Mouse (Mus musculus) neural tube, embryonic 12.5 days (tissue): Measurements from ENCODE around the gene Paqr6. TPM values are rescaled to one million over a fixed set of nuclear protein-coding genes. Genes with fewer than 3 reads are reported as not detected.

Experiments used
- ATAC-seq: fragments of 200-750 bp; cut with Nextera tagmentation; 2 replicates; pipeline ENCODE4 v1.8.0; 2017; ENCODE audit warnings: low read depth, mild to moderate bottlenecking, moderate TSS enrichment, moderate library complexity; ENCODE audit not compliant: low FRiP score
- H3K27ac ChIP-seq: fragments of 300-500 bp; sonication (generic); 2 replicates; pipeline ENCODE4 v1.5.1; 2016
- H3K27me3 ChIP-seq: fragments of 300-500 bp; sonication (generic); replicated peaks from 2 replicates; pipeline ENCODE4 v1.6.1; 2016; ENCODE audit warnings: mild to moderate bottlenecking
- H3K36me3 ChIP-seq: fragments of 300-500 bp; sonication (generic); 2 replicates; pipeline ENCODE4 v1.6.1; 2016; ENCODE audit warnings: mild to moderate bottlenecking
- H3K4me1 ChIP-seq: fragments of 300-500 bp; sonication (generic); 2 replicates; pipeline ENCODE4 v1.6.1; 2016
- H3K4me2 ChIP-seq: fragments of 300-500 bp; sonication (generic); replicated peaks from 2 replicates; pipeline ENCODE4 v1.6.1; 2016; ENCODE audit warnings: mild to moderate bottlenecking
- H3K4me3 ChIP-seq: fragments of 300-500 bp; sonication (generic); 2 replicates; pipeline ENCODE4 v1.5.1; 2016
- H3K9ac ChIP-seq: fragments of 300-500 bp; sonication (generic); 2 replicates; pipeline ENCODE4 v1.6.1; 2016; ENCODE audit warnings: mild to moderate bottlenecking
- H3K9me3 ChIP-seq: fragments of 300-500 bp; sonication (generic); 2 replicates; pipeline ENCODE4 v1.6.1; 2016; ENCODE audit warnings: mild to moderate bottlenecking
- WGBS: fragments of 180-500 bp; shearing (Covaris S2); methylation state at CpG from one replicate; pipeline ENCODE4 v1.1.7; 2016; 5-methylcytosine and 5-hydroxymethylcytosine counted together
- polyA plus RNA-seq: library from polyadenylated mRNA; unstranded; fragments of >200 nt; fragmentation: Nextera tagmentation; extraction: Ambion mirVana; gene quantifications from 2 replicates; pipeline ENCODE4 v1.2.1, GENCODE M21; 2016

Gene Paqr6
- 2.0 and 2.3 TPM in 2 replicates for polyA plus RNA-seq

GRCm38 (mm10) chr3:88364337-88364736, at the start of gene Paqr6:
Gene Paqr6 (plus strand): TSS chr3:88364584.
- no peak for ATAC-seq
- no peak within 1 kb of the TSS for H3K27ac ChIP-seq
- H3K9ac ChIP-seq, result no peak within 1 kb of the TSS
- peaks cover 24% of the 10 kb centered on the region for H3K27me3 ChIP-seq
- H3K4me1 ChIP-seq, result peaks cover 7% of the 10 kb centered on the region; the same call in 1 of the 2 replicates
- no peaks in the 10 kb centered on the region for H3K9me3 ChIP-seq
- no peak within 1 kb of the TSS for H3K4me3 ChIP-seq
- H3K36me3 ChIP-seq, result peaks cover 31% of the 10 kb centered on the region
- peak within 1 kb of the TSS; percentile 27; the same call in 1 of the 2 replicates for H3K4me2 ChIP-seq
- 1% methylated on average over 16 of the region's 16 CpGs for WGBS

- 3% methylated on average over 10 of the region's 10 CpGs for WGBS
- no peak within 1 kb of the TSS for H3K27ac ChIP-seq
- peak within 1 kb of the TSS; percentile 56 for H3K4me3 ChIP-seq
- H3K27me3 ChIP-seq, result no peaks in the 10 kb centered on the region
- peak within 1 kb of the TSS; percentile 61 for H3K9ac ChIP-seq
- H3K9me3 ChIP-seq, result no peaks in the 10 kb centered on the region
- peaks cover 53% of the 10 kb centered on the region for H3K36me3 ChIP-seq
- H3K4me2 ChIP-seq, result peak within 1 kb of the TSS; percentile 83
- peak; percentile 59 for ATAC-seq
- peaks cover 9% of the 10 kb centered on the region for H3K4me1 ChIP-seq
Measured at GRCm38 (mm10) chr3:88324951-88325405, 39.4 kb upstream of the Paqr6 start, which contains the start of gene Glmp. Gene Glmp (plus strand): TSS chr3:88325023.

- Histone ChIP-seq H3K4me1 (peaks cover 9% of the 10 kb centered on the region), H3K27me3 (no peaks in the 10 kb centered on the region), H3K9me3 (no peaks in the 10 kb centered on the region), H3K9ac (no peak overlapping the region), H3K4me2 (no peak overlapping the region), H3K36me3 (peaks cover 23% of the 10 kb centered on the region), H3K27ac (no peak overlapping the region), H3K4me3 (no peak overlapping the region)
- ATAC-seq, result no peak
- WGBS, result 56% methylated on average over 5 of the region's 5 CpGs
Measured at GRCm38 (mm10) chr3:88328956-88329355, 35.4 kb upstream of the Paqr6 start.

- 25% methylated on average over 2 of the region's 2 CpGs for WGBS
- Histone ChIP-seq H3K9ac (no peak overlapping the region), H3K4me2 (no peak overlapping the region), H3K9me3 (no peaks in the 10 kb centered on the region), H3K27ac (no peak overlapping the region), H3K27me3 (no peaks in the 10 kb centered on the region), H3K4me1 (peaks cover 8% of the 10 kb centered on the region), H3K36me3 (peaks cover 23% of the 10 kb centered on the region), H3K4me3 (no peak overlapping the region)
- ATAC-seq, result no peak
Measured at GRCm38 (mm10) chr3:88331282-88331681, 33.1 kb upstream of the Paqr6 start.

GRCm38 (mm10) chr3:88334029-88334658, 30.2 kb upstream of the Paqr6 start:
- H3K4me3 ChIP-seq, result no peak overlapping the region
- no peaks in the 10 kb centered on the region for H3K27me3 ChIP-seq
- no peak overlapping the region for H3K9ac ChIP-seq
- H3K36me3 ChIP-seq, result peaks cover 8% of the 10 kb centered on the region
- H3K27ac ChIP-seq, result no peak overlapping the region
- WGBS, result 62% methylated on average over 12 of the region's 12 CpGs
- H3K4me1 ChIP-seq, result peaks cover 16% of the 10 kb centered on the region
- H3K4me2 ChIP-seq, result no peak overlapping the region
- no peak for ATAC-seq
- no peaks in the 10 kb centered on the region for H3K9me3 ChIP-seq

- 33% methylated on average over 3 of the region's 3 CpGs for WGBS
- H3K4me1 ChIP-seq, result peaks cover 16% of the 10 kb centered on the region
- H3K27ac ChIP-seq, result no peak overlapping the region
- H3K4me2 ChIP-seq, result peak overlapping the region; percentile 67
- peak overlapping the region; percentile 92; the same call in 1 of the 2 replicates for H3K9ac ChIP-seq
- peak overlapping the region; percentile 84 for H3K4me3 ChIP-seq
- no peaks in the 10 kb centered on the region for H3K36me3 ChIP-seq
- H3K27me3 ChIP-seq, result no peaks in the 10 kb centered on the region
- H3K9me3 ChIP-seq, result no peaks in the 10 kb centered on the region
- no peak for ATAC-seq
Measured at GRCm38 (mm10) chr3:88334902-88335435, 29.4 kb upstream of the Paqr6 start.

- Histone ChIP-seq H3K4me1 (peaks cover 16% of the 10 kb centered on the region), H3K27ac (peak overlapping the region; percentile 90; the same call in 1 of the 2 replicates), H3K36me3 (no peaks in the 10 kb centered on the region), H3K9ac (peak overlapping the region; percentile 92), H3K27me3 (no peaks in the 10 kb centered on the region), H3K9me3 (no peaks in the 10 kb centered on the region), H3K4me3 (peak overlapping the region; percentile 84), H3K4me2 (peak overlapping the region; percentile 67)
- WGBS, result 3% methylated on average over 27 of the region's 27 CpGs
- ATAC-seq, result peak; percentile 61
Measured at GRCm38 (mm10) chr3:88335436-88336053, 28.8 kb upstream of the Paqr6 start.

GRCm38 (mm10) chr3:88336058-88337013, 28.0 kb upstream of the Paqr6 start, which contains the start of the genes Tmem79 and Smg5:
Gene Tmem79 (minus strand): TSS chr3:88336148.
Gene Smg5 (plus strand): TSS chr3:88336260.
- Histone ChIP-seq H3K27ac (peak within 1 kb of the TSS; percentile 90; the same call in 1 of the 2 replicates), H3K27me3 (no peaks in the 10 kb centered on the region), H3K9ac (peak within 1 kb of the TSS; percentile 92), H3K4me3 (peak within 1 kb of the TSS; percentile 84), H3K4me2 (peak within 1 kb of the TSS; percentile 67), H3K4me1 (peaks cover 16% of the 10 kb centered on the region), H3K36me3 (no peaks in the 10 kb centered on the region), H3K9me3 (no peaks in the 10 kb centered on the region)
- peak; percentile 92 for ATAC-seq
- WGBS, result 3% methylated on average over 55 of the region's 66 CpGs

GRCm38 (mm10) chr3:88337367-88338020, 26.9 kb upstream of the Paqr6 start:
- Histone ChIP-seq H3K9me3 (no peaks in the 10 kb centered on the region), H3K27me3 (no peaks in the 10 kb centered on the region), H3K36me3 (peaks cover 10% of the 10 kb centered on the region), H3K4me3 (no peak overlapping the region), H3K4me1 (peaks cover 16% of the 10 kb centered on the region), H3K4me2 (peak overlapping the region; percentile 67), H3K9ac (0 out of 2 replicates have a peak overlapping the region, but pooled peaks have one; percentile 13), H3K27ac (no peak overlapping the region)
- WGBS, result 86% methylated on average over 11 of the region's 11 CpGs
- ATAC-seq, result no peak

GRCm38 (mm10) chr3:88338316-88338715, 26.1 kb upstream of the Paqr6 start:
- ATAC-seq, result no peak
- H3K4me3 ChIP-seq, result no peak overlapping the region
- WGBS, result 92% methylated on average over 7 of the region's 7 CpGs

GRCm38 (mm10) chr3:88339006-88339405, 25.4 kb upstream of the Paqr6 start:
- WGBS, result 90% methylated on average over 3 of the region's 3 CpGs
- H3K9me3 ChIP-seq, result no peaks in the 10 kb centered on the region
- H3K36me3 ChIP-seq, result peaks cover 25% of the 10 kb centered on the region
- no peak overlapping the region for H3K27ac ChIP-seq
- ATAC-seq, result no peak
- no peaks in the 10 kb centered on the region for H3K27me3 ChIP-seq
- H3K4me2 ChIP-seq, result no peak overlapping the region
- H3K4me1 ChIP-seq, result peaks cover 15% of the 10 kb centered on the region
- no peak overlapping the region for H3K4me3 ChIP-seq
- H3K9ac ChIP-seq, result no peak overlapping the region

More at GRCm38 (mm10) chr3:88338316-88338715, 26.1 kb upstream of the Paqr6 start:
- Histone ChIP-seq H3K9ac (no peak overlapping the region), H3K27me3 (no peaks in the 10 kb centered on the region), H3K27ac (no peak overlapping the region), H3K4me1 (peaks cover 16% of the 10 kb centered on the region), H3K4me2 (no peak overlapping the region), H3K9me3 (no peaks in the 10 kb centered on the region), H3K36me3 (peaks cover 18% of the 10 kb centered on the region)
